Mouse (Mus musculus) granulocyte monocyte progenitor cell, adult 5-6 weeks (primary cell): Measurements from ENCODE around the gene Naalad2. TPM values are rescaled to one million over a fixed set of nuclear protein-coding genes. Genes with fewer than 3 reads are reported as not detected.

Source experiments
- total RNA-seq, 2 experiments: library from RNA; stranded (forward) in 1 of 2; stranded (reverse) in 1 of 2; fragments of 200-712, 200-1000 nt in 1 of 2; fragments of >200 nt in 1 of 2; fragmentation: Nextera tagmentation in 1 of 2; gene quantifications; 2 replicates each; pipeline ENCODE4 v1.2.3; 2014 to 2017

The Naalad2 gene
- total RNA-seq, 2 experiments from 2014 or later = not detected

Other genes with a start within 250 kb of the Naalad2 start
- 45.4 and 57.9 TPM in 2 replicates for gene Chordc1, start 110.9 kb downstream of the Naalad2 start, total RNA-seq (2014; fragmentation: Nextera tagmentation)
- 143 and 156 TPM in 2 replicates for gene Chordc1, start 110.9 kb downstream of the Naalad2 start, total RNA-seq (2017)
- gene Ubtfl1, start 1.4 kb upstream of the Naalad2 start, total RNA-seq (2014; fragmentation: Nextera tagmentation) = not detected in 2 replicates
- gene Ubtfl1, start 1.4 kb upstream of the Naalad2 start, total RNA-seq (2017) = not detected in 2 replicates
- gene Mbd3l2, start 27.7 kb upstream of the Naalad2 start, total RNA-seq (2014; fragmentation: Nextera tagmentation) = not detected in 2 replicates
- not detected in 2 replicates for gene Mbd3l2, start 27.7 kb upstream of the Naalad2 start, total RNA-seq (2017)
- gene Zfp558, start 75.3 kb upstream of the Naalad2 start, total RNA-seq (2014; fragmentation: Nextera tagmentation) = 1.8 and 7.3 TPM in 2 replicates
- gene Zfp558, start 75.3 kb upstream of the Naalad2 start, total RNA-seq (2017) = 2.6 and 4.6 TPM in 2 replicates
- not detected in 2 replicates for gene Mbd3l1, start 75.4 kb upstream of the Naalad2 start, total RNA-seq (2014; fragmentation: Nextera tagmentation)
- not detected in 2 replicates for gene Mbd3l1, start 75.4 kb upstream of the Naalad2 start, total RNA-seq (2017)